Mouse (Mus musculus) kidney, adult 18-20 months (tissue): ENCODE data around the gene Nfix.

Source experiments
- DNase-seq: peaks from one replicate; pipeline ENCODE4 v3.0.0; 2021

The Nfix gene

GRCm38 (mm10) chr8:84709931-84710330, 90.2 kb downstream of the Nfix start:
- no peak for DNase-seq

GRCm38 (mm10) chr8:84708774-84709475, 91.2 kb downstream of the Nfix start:
- DNase-seq = peak; percentile 89

GRCm38 (mm10) chr8:84708071-84708541, 92.0 kb downstream of the Nfix start:
- DNase-seq = no peak

GRCm38 (mm10) chr8:84707267-84707883, 92.8 kb downstream of the Nfix start:
- DNase-seq = no peak

GRCm38 (mm10) chr8:84706610-84707266, 93.4 kb downstream of the Nfix start:
- no peak for DNase-seq

GRCm38 (mm10) chr8:84705960-84706359, 94.2 kb downstream of the Nfix start:
- DNase-seq = no peak

GRCm38 (mm10) chr8:84704867-84705831, 95.0 kb downstream of the Nfix start:
- no peak for DNase-seq

GRCm38 (mm10) chr8:84704356-84704755, 95.8 kb downstream of the Nfix start:
- DNase-seq = peak; percentile 77

- DNase-seq = no peak
Measured at GRCm38 (mm10) chr8:84703466-84704249, 96.5 kb downstream of the Nfix start.

GRCm38 (mm10) chr8:84702963-84703465, 97.1 kb downstream of the Nfix start:
- no peak for DNase-seq

GRCm38 (mm10) chr8:84702561-84702960, 97.6 kb downstream of the Nfix start:
- DNase-seq = no peak

- DNase-seq = peak; percentile 64
Measured at GRCm38 (mm10) chr8:84700941-84701911, 98.9 kb downstream of the Nfix start, which contains the start of gene Lyl1. TSS of gene Lyl1 (plus strand) at chr8:84701457.

GRCm38 (mm10) chr8:84700526-84700925, 99.6 kb downstream of the Nfix start:
- DNase-seq = no peak

- peak; percentile 68 for DNase-seq
Measured at GRCm38 (mm10) chr8:84699861-84700322, 100.3 kb downstream of the Nfix start.

GRCm38 (mm10) chr8:84698929-84699401, 101.2 kb downstream of the Nfix start:
- peak; percentile 70 for DNase-seq

GRCm38 (mm10) chr8:84698288-84698687, 101.9 kb downstream of the Nfix start:
- no peak for DNase-seq

- no peak for DNase-seq
Measured at GRCm38 (mm10) chr8:84697166-84698130, 102.7 kb downstream of the Nfix start.

- no peak for DNase-seq
Measured at GRCm38 (mm10) chr8:84695140-84695539, 105.0 kb downstream of the Nfix start.

- DNase-seq = no peak
Measured at GRCm38 (mm10) chr8:84693332-84693731, 106.8 kb downstream of the Nfix start.
